Mouse (Mus musculus) kidney, postnatal 4 days (tissue): ENCODE results near the gene Gm27235.
"Not testable (repeated sequence)": the region's sequence is repeated elsewhere in the genome, so short reads cannot be mapped to it uniquely, and the experiment has no call there.

Experiments used
- DNase-seq, 2 experiments: peaks; one replicate each; pipeline ENCODE4 v3.0.0; 2021; ENCODE audit warnings: mixed read lengths in 2 of 2

The Gm27235 gene

GRCm38 (mm10) chr9:35790001-35790400 is at the start of gene Gm27235, which contains the start of gene D730048I06Rik:
Gm27235 (minus strand) TSS chr9:35790101.
D730048I06Rik (minus strand) TSS chr9:35790112.
- DNase-seq: no peak

- not testable (repeated sequence) for DNase-seq
Measured at GRCm38 (mm10) chr9:35817881-35818280, 28.0 kb upstream of the Gm27235 start.

GRCm38 (mm10) chr9:35798146-35798545 is 8.2 kb upstream of the Gm27235 start:
- DNase-seq: peak in 1 of 2 experiments; percentile 1

GRCm38 (mm10) chr9:35778009-35778408 is 11.9 kb downstream of the Gm27235 start, which contains the start of gene Gm17727:
Gm17727 (minus strand) TSS chr9:35778109.
- no peak for DNase-seq

GRCm38 (mm10) chr9:35756843-35757242 is 33.1 kb downstream of the Gm27235 start:
- no peak for DNase-seq

GRCm38 (mm10) chr9:35740749-35741148 is 49.2 kb downstream of the Gm27235 start, which contains the start of gene Gm17677:
Gm17677 (plus strand) TSS chr9:35741049.
- no peak for DNase-seq
